Mouse (Mus musculus): Measurements from ENCODE around the gene Ccdc38. TPM values are rescaled to one million over a fixed set of nuclear protein-coding genes. Genes with fewer than 3 reads are reported as not detected.
A peak's percentile ranks its signal among the peaks of the same experiment; 100 is the strongest.
"Not testable (repeated sequence)": the region's sequence is repeated elsewhere in the genome, so short reads cannot be mapped to it uniquely, and the experiment has no call there.

The Ccdc38 gene
- polyA plus RNA-seq, 1 experiment from 2014 or later, result 0.44 TPM

- 39% methylated on average over 4 of the region's 4 CpGs for WGBS
- no peak overlapping the region for H3K9ac ChIP-seq (replicated peaks; ENCODE audit: low read depth, low read length)
- H3K9me3 ChIP-seq (ENCODE audit: control insufficient read depth, low read length), result no peaks in the 10 kb centered on the region
- no peak overlapping the region for H3K27ac ChIP-seq (ENCODE audit: low read length)
- peaks cover 6% of the 10 kb centered on the region; the same call in 1 of the 2 replicates for H3K4me1 ChIP-seq (replicated peaks; ENCODE audit: control insufficient read depth, insufficient read depth, low read length)
- H3K4me2 ChIP-seq (ENCODE audit: low read length), result no peak overlapping the region
- H3K36me3 ChIP-seq (ENCODE audit: control insufficient read depth, insufficient read depth), result no peaks in the 10 kb centered on the region
- no peak for ATAC-seq
- H3K4me3 ChIP-seq (replicated peaks; ENCODE audit: low read length), result no peak overlapping the region
- no peaks in the 10 kb centered on the region for H3K27me3 ChIP-seq (replicated peaks; ENCODE audit: control insufficient read depth, insufficient read depth, low read length)
These were observed 1.9 kb downstream of the Ccdc38 start for GRCm38 (mm10) chr10:93542356-93542755.

DNA sequence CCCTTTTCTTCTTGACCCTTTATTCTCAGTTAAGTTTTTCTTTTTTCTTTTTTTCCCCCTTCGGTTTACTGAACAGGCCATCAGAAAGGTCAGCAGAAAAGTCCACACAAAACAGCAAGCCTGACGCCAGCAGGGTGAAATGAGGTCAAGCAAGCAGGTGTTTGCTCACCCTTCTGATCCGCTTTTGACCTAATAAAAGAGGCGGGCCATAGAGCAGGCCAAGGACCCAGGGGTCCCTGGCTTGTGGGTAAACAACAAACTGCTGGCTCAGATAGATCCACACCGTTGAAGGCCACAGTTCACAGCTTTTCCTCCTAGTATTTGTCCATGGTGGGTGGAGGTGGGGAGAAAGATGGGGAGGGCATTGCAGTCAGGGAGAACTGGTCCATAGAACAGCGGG is 2.7 kb downstream of the Ccdc38 start:
- Histone ChIP-seq H3K27ac (ENCODE audit: low read length) (no peak overlapping the region), H3K36me3 (ENCODE audit: control insufficient read depth, insufficient read depth) (no peaks in the 10 kb centered on the region), H3K4me3 (replicated peaks; ENCODE audit: low read length) (no peak overlapping the region), H3K27me3 (replicated peaks; ENCODE audit: control insufficient read depth, insufficient read depth, low read length) (no peaks in the 10 kb centered on the region), H3K9me3 (ENCODE audit: control insufficient read depth, low read length) (no peaks in the 10 kb centered on the region), H3K9ac (replicated peaks; ENCODE audit: low read depth, low read length) (no peak overlapping the region), H3K4me2 (ENCODE audit: low read length) (no peak overlapping the region), H3K4me1 (replicated peaks; ENCODE audit: control insufficient read depth, insufficient read depth, low read length) (peaks cover 6% of the 10 kb centered on the region; the same call in 1 of the 2 replicates)
- no peak for ATAC-seq
- WGBS, result 56% methylated on average over 6 of the region's 6 CpGs

GRCm38 (mm10) chr10:93544172-93544571 is 3.7 kb downstream of the Ccdc38 start:
- Histone ChIP-seq H3K27me3 (replicated peaks; ENCODE audit: control insufficient read depth, insufficient read depth, low read length) (no peaks in the 10 kb centered on the region), H3K4me2 (ENCODE audit: low read length) (no peak overlapping the region), H3K4me1 (replicated peaks; ENCODE audit: control insufficient read depth, insufficient read depth, low read length) (peaks cover 6% of the 10 kb centered on the region; the same call in 1 of the 2 replicates), H3K9me3 (ENCODE audit: control insufficient read depth, low read length) (no peaks in the 10 kb centered on the region), H3K4me3 (replicated peaks; ENCODE audit: low read length) (no peak overlapping the region), H3K9ac (replicated peaks; ENCODE audit: low read depth, low read length) (no peak overlapping the region), H3K27ac (ENCODE audit: low read length) (no peak overlapping the region), H3K36me3 (ENCODE audit: control insufficient read depth, insufficient read depth) (no peaks in the 10 kb centered on the region)
- ATAC-seq, result no peak
- whole genome bisulfite sequencing, result 83% methylated on average over 5 of the region's 5 CpGs

DNA sequence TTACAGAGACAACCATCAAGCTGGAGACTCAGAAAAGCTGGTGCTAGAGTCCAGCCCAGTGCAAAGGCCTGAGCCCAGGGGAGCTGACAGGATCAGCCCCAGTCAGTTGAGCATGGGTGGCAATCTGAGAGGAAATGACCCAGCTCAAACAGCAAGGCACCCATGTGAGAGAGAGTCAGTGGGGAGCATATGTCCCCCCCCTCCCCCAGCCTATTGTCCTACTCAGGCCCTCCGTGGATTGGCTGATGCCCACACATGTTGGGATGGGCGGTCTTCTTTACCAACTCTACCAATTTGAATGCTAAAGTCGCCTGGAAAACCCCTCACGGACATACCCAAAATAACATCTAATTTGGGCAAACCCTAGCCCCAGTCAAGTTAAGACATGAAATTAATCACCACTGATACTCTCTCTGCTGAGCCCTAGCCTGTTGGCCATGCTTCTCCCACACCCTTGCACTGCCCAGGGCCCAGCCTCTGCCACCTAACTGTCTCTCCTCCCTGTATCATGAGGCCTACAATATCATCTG is 7.4 kb downstream of the Ccdc38 start:
- no peak for ATAC-seq
- Histone ChIP-seq H3K4me1 (replicated peaks; ENCODE audit: control insufficient read depth, insufficient read depth, low read length) (no peaks in the 10 kb centered on the region), H3K9ac (replicated peaks; ENCODE audit: low read depth, low read length) (no peak overlapping the region), H3K27ac (ENCODE audit: low read length) (no peak overlapping the region), H3K36me3 (ENCODE audit: control insufficient read depth, insufficient read depth) (no peaks in the 10 kb centered on the region), H3K27me3 (replicated peaks; ENCODE audit: control insufficient read depth, insufficient read depth, low read length) (no peaks in the 10 kb centered on the region), H3K4me2 (ENCODE audit: low read length) (no peak overlapping the region), H3K4me3 (replicated peaks; ENCODE audit: low read length) (no peak overlapping the region), H3K9me3 (ENCODE audit: control insufficient read depth, low read length) (no peaks in the 10 kb centered on the region)
- 83% methylated on average over 4 of the region's 4 CpGs for WGBS

DNA sequence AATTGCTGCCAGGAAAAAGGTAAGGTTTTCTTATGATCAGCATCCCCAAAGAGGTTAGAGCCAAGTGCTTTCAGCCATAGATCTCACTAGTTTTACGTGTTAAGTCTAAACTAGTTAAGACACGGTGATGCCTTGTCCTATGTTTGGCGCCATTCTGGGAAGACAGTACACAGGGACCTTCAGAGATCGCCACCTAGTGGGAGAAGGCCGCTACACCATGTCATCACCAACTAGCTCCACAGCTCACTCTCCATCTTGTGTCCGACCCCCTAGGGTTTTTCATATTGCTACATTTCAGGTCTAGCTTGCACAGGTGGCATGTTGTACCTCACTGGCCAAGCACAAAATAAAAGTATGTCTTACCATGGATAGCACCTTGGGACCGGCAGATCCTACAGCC is 8.6 kb downstream of the Ccdc38 start:
- WGBS, result 15% methylated on average over 7 of the region's 7 CpGs
- Histone ChIP-seq H3K4me1 (replicated peaks; ENCODE audit: control insufficient read depth, insufficient read depth, low read length) (no peaks in the 10 kb centered on the region), H3K9me3 (ENCODE audit: control insufficient read depth, low read length) (no peaks in the 10 kb centered on the region), H3K4me3 (replicated peaks; ENCODE audit: low read length) (no peak overlapping the region), H3K9ac (replicated peaks; ENCODE audit: low read depth, low read length) (no peak overlapping the region), H3K27me3 (replicated peaks; ENCODE audit: control insufficient read depth, insufficient read depth, low read length) (no peaks in the 10 kb centered on the region), H3K4me2 (ENCODE audit: low read length) (no peak overlapping the region), H3K27ac (ENCODE audit: low read length) (no peak overlapping the region), H3K36me3 (ENCODE audit: control insufficient read depth, insufficient read depth) (no peaks in the 10 kb centered on the region)
- peak; percentile 70; the same call in 1 of the 2 replicates for ATAC-seq

GRCm38 (mm10) chr10:93549821-93550220 is 9.4 kb downstream of the Ccdc38 start:
- no peak overlapping the region for H3K9ac ChIP-seq (replicated peaks; ENCODE audit: low read depth, low read length)
- H3K27ac ChIP-seq (ENCODE audit: low read length), result no peak overlapping the region
- H3K36me3 ChIP-seq (ENCODE audit: control insufficient read depth, insufficient read depth), result no peaks in the 10 kb centered on the region
- H3K4me3 ChIP-seq (replicated peaks; ENCODE audit: low read length), result no peak overlapping the region
- 87% methylated on average over 10 of the region's 10 CpGs for WGBS
- ATAC-seq, result no peak
- H3K4me1 ChIP-seq (replicated peaks; ENCODE audit: control insufficient read depth, insufficient read depth, low read length), result no peaks in the 10 kb centered on the region
- H3K9me3 ChIP-seq (ENCODE audit: control insufficient read depth, low read length), result no peaks in the 10 kb centered on the region
- H3K27me3 ChIP-seq (replicated peaks; ENCODE audit: control insufficient read depth, insufficient read depth, low read length), result no peaks in the 10 kb centered on the region
- no peak overlapping the region for H3K4me2 ChIP-seq (ENCODE audit: low read length)

- Histone ChIP-seq H3K27ac (ENCODE audit: low read length) (no peak overlapping the region), H3K27me3 (replicated peaks; ENCODE audit: control insufficient read depth, insufficient read depth, low read length) (no peaks in the 10 kb centered on the region), H3K9ac (replicated peaks; ENCODE audit: low read depth, low read length) (no peak overlapping the region), H3K4me3 (replicated peaks; ENCODE audit: low read length) (no peak overlapping the region), H3K4me2 (ENCODE audit: low read length) (no peak overlapping the region), H3K36me3 (ENCODE audit: control insufficient read depth, insufficient read depth) (no peaks in the 10 kb centered on the region), H3K4me1 (replicated peaks; ENCODE audit: control insufficient read depth, insufficient read depth, low read length) (no peaks in the 10 kb centered on the region), H3K9me3 (ENCODE audit: control insufficient read depth, low read length) (no peaks in the 10 kb centered on the region)
- ATAC-seq, result no peak
- 85% methylated on average over 8 of the region's 8 CpGs for WGBS
These were observed 12.2 kb downstream of the Ccdc38 start for GRCm38 (mm10) chr10:93552596-93552995.

- not testable (repeated sequence) for H3K27me3 ChIP-seq (replicated peaks; ENCODE audit: control insufficient read depth, insufficient read depth, low read length)
These were observed 17.5 kb downstream of the Ccdc38 start for GRCm38 (mm10) chr10:93557971-93558370.

GRCm38 (mm10) chr10:93559786-93560185 is 19.4 kb downstream of the Ccdc38 start:
- Histone ChIP-seq H3K27ac (ENCODE audit: low read length) (no peak overlapping the region), H3K27me3 (replicated peaks; ENCODE audit: control insufficient read depth, insufficient read depth, low read length) (no peaks in the 10 kb centered on the region), H3K9me3 (ENCODE audit: control insufficient read depth, low read length) (no peaks in the 10 kb centered on the region), H3K4me2 (ENCODE audit: low read length) (no peak overlapping the region), H3K4me3 (replicated peaks; ENCODE audit: low read length) (no peak overlapping the region), H3K4me1 (replicated peaks; ENCODE audit: control insufficient read depth, insufficient read depth, low read length) (no peaks in the 10 kb centered on the region), H3K9ac (replicated peaks; ENCODE audit: low read depth, low read length) (no peak overlapping the region), H3K36me3 (ENCODE audit: control insufficient read depth, insufficient read depth) (no peaks in the 10 kb centered on the region)
- ATAC-seq, result no peak
- WGBS, result 60% methylated on average over 9 of the region's 9 CpGs

More at GRCm38 (mm10) chr10:93557971-93558370, 17.5 kb downstream of the Ccdc38 start:
- H3K9me3 ChIP-seq (ENCODE audit: control insufficient read depth, low read length); H3K4me2 ChIP-seq (ENCODE audit: low read length); H3K4me1 ChIP-seq (replicated peaks; ENCODE audit: control insufficient read depth, insufficient read depth, low read length); ATAC-seq; H3K27ac ChIP-seq (ENCODE audit: low read length); H3K36me3 ChIP-seq (ENCODE audit: control insufficient read depth, insufficient read depth); H3K9ac ChIP-seq (replicated peaks; ENCODE audit: low read depth, low read length); H3K4me3 ChIP-seq (replicated peaks; ENCODE audit: low read length): not testable (repeated sequence)
- 61% methylated on average over 2 of the region's 2 CpGs for WGBS

GRCm38 (mm10) chr10:93564518-93565090 is 24.2 kb downstream of the Ccdc38 start:
- no peak overlapping the region for H3K4me2 ChIP-seq (ENCODE audit: low read length)
- no peaks in the 10 kb centered on the region for H3K36me3 ChIP-seq (ENCODE audit: control insufficient read depth, insufficient read depth)
- H3K9me3 ChIP-seq (ENCODE audit: control insufficient read depth, low read length), result no peaks in the 10 kb centered on the region
- H3K9ac ChIP-seq (replicated peaks; ENCODE audit: low read depth, low read length), result no peak overlapping the region
- no peak overlapping the region for H3K27ac ChIP-seq (ENCODE audit: low read length)
- WGBS, result 90% methylated on average over 14 of the region's 14 CpGs
- no peak for ATAC-seq
- H3K27me3 ChIP-seq (replicated peaks; ENCODE audit: control insufficient read depth, insufficient read depth, low read length), result no peaks in the 10 kb centered on the region
- H3K4me1 ChIP-seq (replicated peaks; ENCODE audit: control insufficient read depth, insufficient read depth, low read length), result no peaks in the 10 kb centered on the region
- H3K4me3 ChIP-seq (replicated peaks; ENCODE audit: low read length), result no peak overlapping the region

All from forebrain, embryonic 16.5 days (tissue).